Mouse (Mus musculus): ENCODE measurements around the gene Mns1.

- TF ChIP-seq FLI1 (IDR thresholded peaks at IDR 0.05; ENCODE audit: low read length) (no peak), GATA1 (IDR thresholded peaks at IDR 0.05; ENCODE audit: borderline replicate concordance, low read length) (no peak)
Observed at GRCm38 (mm10) chr9:72493984-72494685, 56.3 kb downstream of the Mns1 start.
